ENCODE assay signal across 22 mouse cellular contexts in the genomic region with DNA sequence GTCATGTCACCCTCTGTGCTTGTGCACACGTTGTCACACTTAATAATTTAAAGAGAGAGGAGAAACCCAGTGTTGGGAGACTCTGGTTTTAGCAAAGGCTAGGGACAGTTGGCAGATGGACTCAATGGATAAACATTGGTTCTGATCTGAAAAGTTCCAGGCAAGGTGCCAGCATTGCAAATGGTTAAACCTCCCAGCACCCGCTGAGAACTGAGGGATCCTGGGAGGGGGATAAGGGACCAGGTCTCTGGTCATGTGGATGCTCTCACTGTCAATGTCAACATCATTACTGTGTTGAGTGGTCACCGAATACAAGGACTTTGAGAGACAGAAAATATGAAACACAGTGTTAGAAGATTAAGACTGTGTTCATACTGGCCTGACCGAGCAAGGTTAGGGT. TPM values are rescaled to one million over a fixed set of nuclear protein-coding genes. Genes with fewer than 3 reads are reported as not detected.
DNase-seq lines count a peak whose midpoint lies in the region; ATAC-seq and TF ChIP-seq lines count a peak whose summit lies in the region.
"Had no signal": no experiment of that assay in that cellular context is flagged by ENCODE, and none has a peak within 500 bp of the region (broad histone marks: within the 10 kb centered on the region; RNA-seq: fewer than 3 reads in every experiment).

No protein-coding gene starts in this region.

- H3K27ac ChIP-seq in forebrain, embryonic 14.5 days (ENCODE audit: low read depth, low read length): no peak overlapping the region
- no peak overlapping the region for H3K27ac ChIP-seq in forebrain, embryonic 11.5 days (ENCODE audit: low read depth, low read length)
- 0 out of 2 replicates have a peak overlapping the region, but pooled peaks have one; percentile 13 for H3K27ac ChIP-seq in liver, embryonic 11.5 days (ENCODE audit: low read depth, low read length)
- H3K27ac ChIP-seq in cerebellum, adult 2 months (ENCODE audit: insufficient read depth, low read length): peak overlapping the region; percentile 18
- H3K27ac ChIP-seq in midbrain, embryonic 16.5 days (ENCODE audit: low read length): no peak overlapping the region
- H3K27ac ChIP-seq: embryonic facial prominence, embryonic 15.5 days; lung, embryonic 15.5 days had no signal

- TF ChIP-seq POLR2A in cerebellum, adult 2 months (IDR thresholded peaks at IDR 0.05; ENCODE audit: borderline replicate concordance, insufficient read depth, low read length): no peak

- H3K4me3 ChIP-seq in forebrain, embryonic 14.5 days (ENCODE audit: low read depth, low read length): no peak overlapping the region
- H3K4me3 ChIP-seq in forebrain, embryonic 11.5 days (ENCODE audit: low read depth, low read length): no peak overlapping the region
- no peak overlapping the region for H3K4me3 ChIP-seq in liver, embryonic 11.5 days (ENCODE audit: low read depth, low read length)
- no peak overlapping the region for H3K4me3 ChIP-seq in cerebellum, adult 2 months (replicated peaks; ENCODE audit: insufficient read depth, low read depth, low read length)
- H3K4me3 ChIP-seq in midbrain, embryonic 16.5 days (ENCODE audit: low read depth, low read length): no peak overlapping the region
- H3K4me3 ChIP-seq: embryonic facial prominence, embryonic 15.5 days; lung, embryonic 15.5 days had no signal

- peak; percentile 22 for DNase-seq in forebrain, embryonic 14.5 days (ENCODE audit: low spot score)
- DNase-seq in forebrain, embryonic 11.5 days (ENCODE audit: low spot score): no peak
- no peak for DNase-seq in liver, embryonic 11.5 days (ENCODE audit: low spot score)
- no peak for DNase-seq in liver
- DNase-seq in cerebellum, adult 2 months: peak; percentile 77 to 79
- DNase-seq in kidney, postnatal 36 days: peak; percentile 72 to 81
- no peak for DNase-seq in left cerebral cortex, postnatal 14 days (ENCODE audit: low spot score in 2 of 2)
- DNase-seq: forebrain, postnatal 0 days; gastrocnemius, postnatal 36 days; heart, postnatal 14 days; layer of hippocampus, postnatal 36 days; midbrain, embryonic 14.5 days; right cerebral cortex, postnatal 14 days; thymus, postnatal 4 days had no signal

- no peak overlapping the region for H3K9ac ChIP-seq in forebrain, embryonic 14.5 days (ENCODE audit: low read length)
- H3K9ac ChIP-seq in forebrain, embryonic 11.5 days (ENCODE audit: low read length): no peak overlapping the region
- H3K9ac ChIP-seq in liver, embryonic 11.5 days (ENCODE audit: low read depth, low read length): no peak overlapping the region
- H3K9ac ChIP-seq in midbrain, embryonic 16.5 days (ENCODE audit: low read depth, low read length): no peak overlapping the region
- H3K9ac ChIP-seq: embryonic facial prominence, embryonic 15.5 days; forebrain, postnatal 0 days; lung, embryonic 15.5 days had no signal

- no peak overlapping the region for H3K4me2 ChIP-seq in forebrain, embryonic 14.5 days (ENCODE audit: low read length)
- H3K4me2 ChIP-seq in forebrain, embryonic 11.5 days (ENCODE audit: low read depth, low read length, severe bottlenecking): no peak overlapping the region
- H3K4me2 ChIP-seq in liver, embryonic 11.5 days: peak overlapping the region; percentile 22; the same call in 1 of the 2 replicates
- no peak overlapping the region for H3K4me2 ChIP-seq in midbrain, embryonic 16.5 days (ENCODE audit: low read length)
- H3K4me2 ChIP-seq: embryonic facial prominence, embryonic 15.5 days; lung, embryonic 15.5 days had no signal

- no peaks in the 10 kb centered on the region for H3K36me3 ChIP-seq in forebrain, embryonic 14.5 days (ENCODE audit: control insufficient read depth, insufficient read depth, low read length)
- no peaks in the 10 kb centered on the region for H3K36me3 ChIP-seq in forebrain, embryonic 11.5 days (ENCODE audit: control insufficient read depth, insufficient read depth, low read length)
- no peaks in the 10 kb centered on the region for H3K36me3 ChIP-seq in liver, embryonic 11.5 days (ENCODE audit: control insufficient read depth, insufficient read depth, low read length)
- H3K36me3 ChIP-seq in midbrain, embryonic 16.5 days (ENCODE audit: control insufficient read depth, insufficient read depth, low read length): no peaks in the 10 kb centered on the region
- H3K36me3 ChIP-seq: embryonic facial prominence, embryonic 15.5 days; lung, embryonic 15.5 days had no signal

- intact Hi-C loops in left cerebral cortex, postnatal 14 days (cut with DNase I): no loop called here

- no peaks in the 10 kb centered on the region for H3K27me3 ChIP-seq in forebrain, embryonic 14.5 days (replicated peaks; ENCODE audit: control insufficient read depth, insufficient read depth, low read length)
- no peaks in the 10 kb centered on the region for H3K27me3 ChIP-seq in forebrain, embryonic 11.5 days (ENCODE audit: control insufficient read depth, insufficient read depth, low read length)
- no peaks in the 10 kb centered on the region for H3K27me3 ChIP-seq in liver, embryonic 11.5 days (replicated peaks; ENCODE audit: control insufficient read depth, insufficient read depth, low read length)
- H3K27me3 ChIP-seq in cerebellum, adult 2 months (ENCODE audit: control insufficient read depth, insufficient read depth, low read length): no peaks in the 10 kb centered on the region
- H3K27me3 ChIP-seq in midbrain, embryonic 16.5 days (ENCODE audit: control insufficient read depth, insufficient read depth, low read depth, low read length): no peaks in the 10 kb centered on the region
- H3K27me3 ChIP-seq: embryonic facial prominence, embryonic 15.5 days; lung, embryonic 15.5 days had no signal

- 73% methylated on average over 4 of the region's 4 CpGs for WGBS in forebrain, embryonic 14.5 days
- WGBS in forebrain, embryonic 11.5 days: 79% methylated on average over 4 of the region's 4 CpGs
- WGBS in liver, embryonic 11.5 days: 72% methylated on average over 4 of the region's 4 CpGs
- 9% methylated on average over 4 of the region's 4 CpGs for WGBS in cerebellum, adult 2 months
- 70% methylated on average over 4 of the region's 4 CpGs for WGBS in midbrain, embryonic 16.5 days

- H3K4me1 ChIP-seq in forebrain, embryonic 14.5 days (ENCODE audit: control insufficient read depth, insufficient read depth, low read length): peaks cover 3% of the 10 kb centered on the region; the same call in 1 of the 2 replicates
- H3K4me1 ChIP-seq in forebrain, embryonic 11.5 days (replicated peaks; ENCODE audit: control insufficient read depth, insufficient read depth, low read length): no peaks in the 10 kb centered on the region
- H3K4me1 ChIP-seq in liver, embryonic 11.5 days (replicated peaks; ENCODE audit: control insufficient read depth, insufficient read depth, low read length): peaks cover 63% of the 10 kb centered on the region
- H3K4me1 ChIP-seq in cerebellum, adult 2 months (ENCODE audit: control insufficient read depth, insufficient read depth, low read length): peaks cover 29% of the 10 kb centered on the region
- peaks cover 2% of the 10 kb centered on the region; the same call in 1 of the 2 replicates for H3K4me1 ChIP-seq in midbrain, embryonic 16.5 days (ENCODE audit: control insufficient read depth, insufficient read depth, low read length)

- no peak for TF ChIP-seq CTCF in cerebellum, adult 2 months (IDR thresholded peaks at IDR 0.05; ENCODE audit: borderline replicate concordance, insufficient read depth, low read depth, low read length)

- no peaks in the 10 kb centered on the region for H3K9me3 ChIP-seq in forebrain, embryonic 14.5 days (replicated peaks; ENCODE audit: control insufficient read depth, low read length)
- H3K9me3 ChIP-seq in forebrain, embryonic 11.5 days (ENCODE audit: control insufficient read depth, low read length): no peaks in the 10 kb centered on the region; the same call in 1 of the 2 replicates
- H3K9me3 ChIP-seq in liver, embryonic 11.5 days (ENCODE audit: control insufficient read depth, low read length): no peaks in the 10 kb centered on the region
- no peaks in the 10 kb centered on the region; the same call in 1 of the 2 replicates for H3K9me3 ChIP-seq in midbrain, embryonic 16.5 days (replicated peaks; ENCODE audit: control insufficient read depth, low read length, poor library complexity, severe bottlenecking)
- H3K9me3 ChIP-seq: embryonic facial prominence, embryonic 15.5 days; lung, embryonic 15.5 days had no signal

- no peak for ATAC-seq in forebrain, embryonic 14.5 days
- ATAC-seq in forebrain, embryonic 11.5 days (replicated peaks; ENCODE audit: low FRiP score): no peak
- ATAC-seq in liver, embryonic 11.5 days (replicated peaks; ENCODE audit: low FRiP score): no peak
- ATAC-seq in midbrain, embryonic 16.5 days: no peak
- ATAC-seq: forebrain, postnatal 0 days; inflammation-experienced regulatory T-cells, adult 6 months had no signal

RNA-seq across cellular contexts. Expression of a gene that starts 33.7 kb away (rescaled TPM):
- polyA plus RNA-seq in forebrain, embryonic 14.5 days (2014; fragmentation: Nextera tagmentation; extraction: Ambion mirVana): 10.9 and 11.4 TPM in 2 replicates
- polyA plus RNA-seq in forebrain, embryonic 11.5 days (2014; fragmentation: Nextera tagmentation; extraction: Ambion mirVana): 18.7 and 19.1 TPM in 2 replicates
- 46.0 and 50.1 TPM in 2 replicates for polyA plus RNA-seq in liver, embryonic 11.5 days (2014; fragmentation: Nextera tagmentation; extraction: Ambion mirVana)
- 33.6 and 37.5 TPM in 2 replicates for polyA plus RNA-seq in cerebellum, adult 2 months (2012; rRNA removed)
- total RNA-seq in left cerebral cortex, postnatal 14 days (2021): 10 to 100 TPM; 14.6 to 19.9 TPM
- 17.5 and 22.9 TPM in 2 replicates for polyA plus RNA-seq in midbrain, embryonic 16.5 days (2015; fragmentation: Nextera tagmentation; extraction: Ambion mirVana)

RNA-seq across cellular contexts. Expression of a gene that starts 42.4 kb away (rescaled TPM):
- polyA plus RNA-seq in forebrain, embryonic 14.5 days (2014; fragmentation: Nextera tagmentation; extraction: Ambion mirVana): 0.69 and 0.96 TPM in 2 replicates
- 1.3 and 1.5 TPM in 2 replicates for polyA plus RNA-seq in forebrain, embryonic 11.5 days (2014; fragmentation: Nextera tagmentation; extraction: Ambion mirVana)
- polyA plus RNA-seq in liver, embryonic 11.5 days (2014; fragmentation: Nextera tagmentation; extraction: Ambion mirVana): 26.3 and 27.8 TPM in 2 replicates
- 3.0 and 4.0 TPM in 2 replicates for polyA plus RNA-seq in cerebellum, adult 2 months (2012; rRNA removed)
- 1 to 10 TPM; 2.5 to 2.6 TPM for total RNA-seq in left cerebral cortex, postnatal 14 days (2021)
- polyA plus RNA-seq in midbrain, embryonic 16.5 days (2015; fragmentation: Nextera tagmentation; extraction: Ambion mirVana): 2.1 and 3.2 TPM in 2 replicates

RNA-seq across cellular contexts. Expression of a gene that starts 46.0 kb away (rescaled TPM):
- 0.94 and 1.7 TPM in 2 replicates for polyA plus RNA-seq in forebrain, embryonic 14.5 days (2014; fragmentation: Nextera tagmentation; extraction: Ambion mirVana)
- polyA plus RNA-seq in forebrain, embryonic 11.5 days (2014; fragmentation: Nextera tagmentation; extraction: Ambion mirVana): 2.1 and 2.9 TPM in 2 replicates
- 3.1 and 3.8 TPM in 2 replicates for polyA plus RNA-seq in liver, embryonic 11.5 days (2014; fragmentation: Nextera tagmentation; extraction: Ambion mirVana)
- 8.9 and 11.6 TPM in 2 replicates for polyA plus RNA-seq in cerebellum, adult 2 months (2012; rRNA removed)
- total RNA-seq in left cerebral cortex, postnatal 14 days (2021): 1 to 10 TPM; 5.3 to 6.5 TPM
- 6.8 and 7.5 TPM in 2 replicates for polyA plus RNA-seq in midbrain, embryonic 16.5 days (2015; fragmentation: Nextera tagmentation; extraction: Ambion mirVana)

RNA-seq across cellular contexts. Expression of a gene that starts 54.1 kb away (rescaled TPM):
- 0.53 and 1.4 TPM in 2 replicates for polyA plus RNA-seq in forebrain, embryonic 14.5 days (2014; fragmentation: Nextera tagmentation; extraction: Ambion mirVana)
- polyA plus RNA-seq in forebrain, embryonic 11.5 days (2014; fragmentation: Nextera tagmentation; extraction: Ambion mirVana): not detected in 2 replicates
- polyA plus RNA-seq in liver, embryonic 11.5 days (2014; fragmentation: Nextera tagmentation; extraction: Ambion mirVana): not detected in 2 replicates
- polyA plus RNA-seq in cerebellum, adult 2 months (2012; rRNA removed): 0.22 TPM in 1 of 2 replicates, not detected in the other
- not detected for total RNA-seq in left cerebral cortex, postnatal 14 days (2021)
- polyA plus RNA-seq in midbrain, embryonic 16.5 days (2015; fragmentation: Nextera tagmentation; extraction: Ambion mirVana): 2.5 and 4.6 TPM in 2 replicates
- total RNA-seq: common myeloid progenitor, adult 5-6 weeks; gastrocnemius, postnatal 36 days; heart, postnatal 14 days; layer of hippocampus, postnatal 36 days; MEL had no signal
- polyA plus RNA-seq: C2C12; embryonic facial prominence, embryonic 15.5 days; inflammation-experienced regulatory T-cells, adult 6 months; lung, embryonic 15.5 days; midbrain, embryonic 14.5 days; stomach, embryonic 16.5 days had no signal

RNA-seq across cellular contexts. Expression of a gene that starts 57.1 kb away (rescaled TPM):
- polyA plus RNA-seq in forebrain, embryonic 14.5 days (2014; fragmentation: Nextera tagmentation; extraction: Ambion mirVana): 3.5 and 4.4 TPM in 2 replicates
- 2.7 and 3.1 TPM in 2 replicates for polyA plus RNA-seq in forebrain, embryonic 11.5 days (2014; fragmentation: Nextera tagmentation; extraction: Ambion mirVana)
- polyA plus RNA-seq in liver, embryonic 11.5 days (2014; fragmentation: Nextera tagmentation; extraction: Ambion mirVana): not detected in 2 replicates
- polyA plus RNA-seq in cerebellum, adult 2 months (2012; rRNA removed): 0.38 and 0.49 TPM in 2 replicates
- total RNA-seq in left cerebral cortex, postnatal 14 days (2021): 10 to 100 TPM; 10.1 to 13.7 TPM
- 11.4 and 12.3 TPM in 2 replicates for polyA plus RNA-seq in midbrain, embryonic 16.5 days (2015; fragmentation: Nextera tagmentation; extraction: Ambion mirVana)
- total RNA-seq: common myeloid progenitor, adult 5-6 weeks; gastrocnemius, postnatal 36 days; heart, postnatal 14 days had no signal
- polyA plus RNA-seq: C2C12; lung, embryonic 15.5 days had no signal

Comparison
In these comparisons a context has a peak if more than half of its experiments do, and no peak if none do; other contexts are left out.
1. DNase-seq: peak in forebrain, embryonic 14.5 days (single experiment), cerebellum, adult 2 months (2 of 2) and kidney, postnatal 36 days (2 of 2); none in forebrain, embryonic 11.5 days (single experiment), liver, embryonic 11.5 days (single experiment), liver (single experiment) and left cerebral cortex, postnatal 14 days (0 of 2).
2. H3K27ac ChIP-seq: peak in liver, embryonic 11.5 days (single experiment) and cerebellum, adult 2 months (single experiment); none in forebrain, embryonic 14.5 days (single experiment), forebrain, embryonic 11.5 days (single experiment) and midbrain, embryonic 16.5 days (single experiment).